Mouse (Mus musculus) hindbrain, embryonic 13.5 days (tissue): Measurements from ENCODE around the gene Wwc2. TPM values are rescaled to one million over a fixed set of nuclear protein-coding genes. Genes with fewer than 3 reads are reported as not detected.

Experiments
- ATAC-seq: fragments of 200-750 bp; cut with Nextera tagmentation; 2 replicates; pipeline ENCODE4 v1.8.0; 2017; ENCODE audit warnings: moderate TSS enrichment; ENCODE audit not compliant: low FRiP score
- H3K27ac ChIP-seq: fragments of 300-500 bp; sonication (generic); 2 replicates; pipeline ENCODE4 v1.5.1; 2015; ENCODE audit warnings: inconsistent platforms, mild to moderate bottlenecking, moderate library complexity
- H3K27me3 ChIP-seq: fragments of 300-500 bp; sonication (generic); 2 replicates; pipeline ENCODE4 v1.6.1; 2015; ENCODE audit warnings: mild to moderate bottlenecking, inconsistent platforms
- H3K36me3 ChIP-seq: fragments of 300-500 bp; sonication (generic); 2 replicates; pipeline ENCODE4 v1.6.1; 2015; ENCODE audit warnings: mild to moderate bottlenecking, inconsistent platforms
- H3K4me1 ChIP-seq: fragments of 300-500 bp; sonication (generic); replicated peaks from 2 replicates; pipeline ENCODE4 v1.6.1; 2015; ENCODE audit warnings: inconsistent platforms
- H3K4me2 ChIP-seq: fragments of 300-500 bp; sonication (generic); 2 replicates; pipeline ENCODE4 v1.6.1; 2015; ENCODE audit warnings: inconsistent platforms, mild to moderate bottlenecking, moderate library complexity
- H3K4me3 ChIP-seq: fragments of 300-500 bp; sonication (generic); 2 replicates; pipeline ENCODE4 v1.5.1; 2015; ENCODE audit warnings: mild to moderate bottlenecking, inconsistent platforms
- H3K9ac ChIP-seq: fragments of 300-500 bp; sonication (generic); 2 replicates; pipeline ENCODE4 v1.6.1; 2015; ENCODE audit warnings: mild to moderate bottlenecking, inconsistent platforms
- H3K9me3 ChIP-seq: fragments of 300-500 bp; sonication (generic); 2 replicates; pipeline ENCODE4 v1.6.1; 2016; ENCODE audit warnings: inconsistent platforms
- WGBS: fragments of 180-500 bp; shearing (Covaris S2); methylation state at CpG from one replicate; pipeline ENCODE4 v1.1.7; 2015; 5-methylcytosine and 5-hydroxymethylcytosine counted together
- polyA plus RNA-seq: library from polyadenylated mRNA; unstranded; fragments of >200 nt; fragmentation: Nextera tagmentation; extraction: Ambion mirVana; gene quantifications from 2 replicates; pipeline ENCODE4 v1.2.1, GENCODE M21; 2015

Wwc2 gene
- polyA plus RNA-seq: 5.4 and 6.0 TPM in 2 replicates

DNA sequence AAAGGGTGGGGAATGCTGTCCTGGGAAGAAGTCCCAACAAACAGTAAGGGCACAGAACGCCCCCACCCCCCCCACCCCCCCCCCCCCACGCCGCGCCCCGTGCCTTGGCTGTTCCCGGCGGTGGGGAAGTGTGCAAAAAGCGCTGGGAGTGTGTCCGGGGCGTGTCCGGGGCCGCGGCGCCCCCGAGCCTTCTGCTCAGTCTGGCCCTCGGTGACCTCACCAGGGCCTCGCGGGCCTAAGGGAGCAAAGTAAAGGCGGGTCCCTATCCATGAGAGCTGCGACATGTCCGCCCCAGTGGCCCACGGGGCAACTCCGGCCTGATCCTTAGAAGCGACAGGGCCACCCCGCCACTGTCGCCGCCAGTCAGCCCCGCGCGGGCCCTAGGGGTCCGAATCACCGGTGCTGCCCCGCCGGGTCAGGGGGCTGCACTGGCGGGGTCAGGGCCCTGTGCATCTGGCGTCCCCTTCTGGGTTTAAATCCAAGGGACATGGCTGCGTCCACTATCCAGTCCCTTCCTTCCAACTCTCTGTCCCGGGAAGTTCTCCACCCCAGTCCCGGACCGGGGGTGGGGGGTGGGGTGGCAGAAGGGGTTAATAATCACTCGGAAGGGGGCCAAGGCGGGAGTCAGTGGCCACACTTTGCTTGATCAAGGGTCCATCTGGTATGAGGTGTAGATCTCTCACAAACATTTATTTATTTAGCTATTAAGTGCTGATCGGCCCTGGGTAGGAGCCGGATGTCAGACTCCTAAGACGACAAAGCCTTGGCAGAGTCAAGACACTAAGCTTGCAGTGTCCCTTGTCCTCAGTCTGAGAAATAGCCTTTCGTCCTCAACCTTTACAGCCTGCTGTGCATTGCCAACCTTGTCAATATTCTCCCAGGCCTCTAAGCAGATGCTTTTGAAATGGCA, at the start of gene Wwc2:
Gene Wwc2, minus strand, starts transcription at position 14 of the 910 bp plus-strand sequence.
- Histone ChIP-seq H3K27ac (peak within 1 kb of the TSS; percentile 88), H3K27me3 (peaks cover 3% of the 10 kb centered on the region; the same call in 1 of the 2 replicates), H3K9ac (peak within 1 kb of the TSS; percentile 88), H3K36me3 (no peaks in the 10 kb centered on the region), H3K4me1 (peaks cover 42% of the 10 kb centered on the region), H3K9me3 (no peaks in the 10 kb centered on the region), H3K4me2 (peak within 1 kb of the TSS; percentile 87), H3K4me3 (peak within 1 kb of the TSS; percentile 81)
- ATAC-seq: peak; percentile 65
- under 1% methylated on average over 39 of the region's 46 CpGs for WGBS

- no peak overlapping the region for H3K27ac ChIP-seq
- H3K27me3 ChIP-seq: no peaks in the 10 kb centered on the region
- peaks cover 5% of the 10 kb centered on the region; the same call in 1 of the 2 replicates for H3K4me1 ChIP-seq
- no peak overlapping the region for H3K9ac ChIP-seq
- no peaks in the 10 kb centered on the region for H3K36me3 ChIP-seq
- H3K9me3 ChIP-seq: no peaks in the 10 kb centered on the region
- no peak for ATAC-seq
- H3K4me3 ChIP-seq: no peak overlapping the region
- WGBS: 72% methylated on average over 7 of the region's 7 CpGs
- no peak overlapping the region for H3K4me2 ChIP-seq
These were observed 47.7 kb upstream of the Wwc2 start for GRCm38 (mm10) chr8:48038261-48038934.

DNA sequence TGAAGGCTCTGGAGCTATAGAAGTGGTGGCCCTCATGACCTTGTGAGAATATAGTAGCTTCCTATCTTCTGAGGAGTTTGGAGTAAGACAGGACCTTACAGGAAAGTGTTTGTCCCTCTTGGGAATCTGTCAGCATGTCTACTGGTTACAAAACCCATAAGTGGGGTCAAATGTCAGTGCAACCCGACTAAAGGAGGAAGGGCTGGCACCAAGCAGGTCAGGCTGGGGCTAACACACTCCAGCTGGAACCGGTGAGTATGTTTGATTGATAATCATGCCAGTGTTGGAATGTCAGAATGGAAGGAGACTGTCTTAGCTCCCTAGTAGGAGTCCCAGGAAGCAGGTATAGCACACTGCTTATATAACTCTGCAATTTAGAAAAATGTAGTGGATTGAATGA, 41.3 kb upstream of the Wwc2 start:
- no peak for ATAC-seq
- no peaks in the 10 kb centered on the region for H3K36me3 ChIP-seq
- 58% methylated on average over 2 of the region's 2 CpGs for WGBS
- no peak overlapping the region for H3K4me2 ChIP-seq
- H3K27me3 ChIP-seq: no peaks in the 10 kb centered on the region
- no peaks in the 10 kb centered on the region for H3K9me3 ChIP-seq
- no peak overlapping the region for H3K9ac ChIP-seq
- H3K4me3 ChIP-seq: no peak overlapping the region
- H3K4me1 ChIP-seq: no peaks in the 10 kb centered on the region
- H3K27ac ChIP-seq: no peak overlapping the region

DNA sequence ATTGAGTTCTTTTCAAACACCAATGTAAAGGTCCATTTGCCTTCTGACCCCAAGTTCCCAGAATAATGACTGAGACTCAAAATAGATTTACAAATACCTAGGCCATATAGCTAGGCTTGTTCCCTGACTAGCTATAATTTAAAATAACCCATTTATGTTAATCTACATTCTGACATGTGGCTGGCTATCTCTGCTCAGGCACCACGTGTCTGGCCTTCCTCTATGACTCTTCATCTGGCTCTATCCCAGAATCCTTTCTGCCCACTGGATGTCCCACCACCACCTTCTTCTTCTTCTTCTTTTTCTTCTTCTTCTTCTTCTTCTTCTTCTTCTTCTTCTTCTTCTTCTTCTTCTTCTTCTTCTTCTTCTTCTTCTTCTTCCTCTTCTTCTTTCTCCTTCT, 39.9 kb upstream of the Wwc2 start:
- Histone ChIP-seq H3K4me3 (no peak overlapping the region), H3K9me3 (no peaks in the 10 kb centered on the region), H3K4me2 (no peak overlapping the region), H3K27ac (no peak overlapping the region), H3K9ac (no peak overlapping the region), H3K36me3 (no peaks in the 10 kb centered on the region), H3K27me3 (no peaks in the 10 kb centered on the region), H3K4me1 (no peaks in the 10 kb centered on the region)
- 74% methylated on average over 1 of the region's 1 CpGs for WGBS
- ATAC-seq: no peak

- Histone ChIP-seq H3K36me3 (no peaks in the 10 kb centered on the region), H3K9me3 (no peaks in the 10 kb centered on the region; the same call in 1 of the 2 replicates), H3K4me3 (no peak overlapping the region), H3K27me3 (no peaks in the 10 kb centered on the region), H3K27ac (no peak overlapping the region), H3K9ac (no peak overlapping the region), H3K4me1 (no peaks in the 10 kb centered on the region), H3K4me2 (no peak overlapping the region)
- ATAC-seq: no peak
- 66% methylated on average over 11 of the region's 11 CpGs for WGBS
These were observed 36.1 kb upstream of the Wwc2 start for GRCm38 (mm10) chr8:48026796-48027195.

- H3K27me3 ChIP-seq: no peaks in the 10 kb centered on the region
- WGBS: 73% methylated on average over 8 of the region's 8 CpGs
- H3K4me1 ChIP-seq: no peaks in the 10 kb centered on the region
- ATAC-seq: no peak
- H3K9me3 ChIP-seq: no peaks in the 10 kb centered on the region; the same call in 1 of the 2 replicates
- no peak overlapping the region for H3K9ac ChIP-seq
- H3K4me2 ChIP-seq: no peak overlapping the region
- no peak overlapping the region for H3K27ac ChIP-seq
- H3K4me3 ChIP-seq: no peak overlapping the region
- no peaks in the 10 kb centered on the region for H3K36me3 ChIP-seq
These were observed 32.5 kb upstream of the Wwc2 start for GRCm38 (mm10) chr8:48023206-48023605.

- Histone ChIP-seq H3K4me3 (no peak overlapping the region), H3K4me2 (no peak overlapping the region), H3K27me3 (no peaks in the 10 kb centered on the region), H3K9ac (no peak overlapping the region), H3K4me1 (no peaks in the 10 kb centered on the region), H3K36me3 (no peaks in the 10 kb centered on the region), H3K27ac (no peak overlapping the region), H3K9me3 (no peaks in the 10 kb centered on the region; the same call in 1 of the 2 replicates)
- 82% methylated on average over 2 of the region's 2 CpGs for WGBS
- ATAC-seq: no peak
These were observed 29.0 kb upstream of the Wwc2 start for GRCm38 (mm10) chr8:48019737-48020136.

DNA sequence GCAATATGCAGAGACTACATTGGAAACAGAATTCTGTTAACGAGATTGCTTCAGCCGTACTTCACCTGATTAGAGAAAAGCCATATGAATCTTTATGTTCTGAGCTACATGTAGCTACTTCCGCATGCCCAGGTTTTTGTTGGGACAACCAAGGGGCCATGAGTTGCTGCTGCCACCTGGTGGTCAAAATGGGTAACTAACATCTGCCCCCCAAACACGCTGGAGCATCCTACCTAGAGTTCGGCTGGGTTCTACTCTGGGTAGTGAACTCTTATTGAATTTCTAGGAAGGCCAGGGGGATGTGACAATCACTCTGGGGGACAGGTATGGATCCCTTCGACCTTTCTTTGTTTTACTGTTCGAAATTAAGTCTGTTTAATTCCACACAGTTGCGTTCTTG, 25.8 kb upstream of the Wwc2 start:
- WGBS: 29% methylated on average over 8 of the region's 8 CpGs
- H3K27me3 ChIP-seq: no peaks in the 10 kb centered on the region
- ATAC-seq: no peak
- no peak overlapping the region for H3K4me3 ChIP-seq
- no peak overlapping the region for H3K9ac ChIP-seq
- no peaks in the 10 kb centered on the region for H3K9me3 ChIP-seq
- no peaks in the 10 kb centered on the region for H3K36me3 ChIP-seq
- no peak overlapping the region for H3K27ac ChIP-seq
- no peak overlapping the region for H3K4me2 ChIP-seq
- H3K4me1 ChIP-seq: no peaks in the 10 kb centered on the region

DNA sequence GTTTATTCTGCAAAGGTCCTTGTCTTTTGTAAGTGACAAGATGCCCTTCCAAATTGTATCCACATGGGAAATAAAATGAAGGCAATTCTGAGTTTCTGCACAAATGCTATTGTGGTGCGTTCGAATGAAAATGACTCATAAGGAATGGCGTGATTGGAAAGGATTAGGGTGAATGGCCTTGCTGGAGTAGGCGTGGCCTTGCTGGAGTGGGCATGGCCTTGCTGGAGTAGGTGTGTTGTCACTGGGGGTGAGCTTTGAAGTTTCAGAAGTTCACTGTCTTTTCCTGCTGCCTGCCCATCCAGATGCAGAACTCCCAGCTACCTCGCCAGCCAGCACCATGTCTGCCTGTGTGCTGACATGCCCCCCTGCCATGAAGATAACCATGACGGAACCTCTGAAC, 23.7 kb upstream of the Wwc2 start:
- H3K4me2 ChIP-seq: no peak overlapping the region
- no peak overlapping the region for H3K4me3 ChIP-seq
- H3K9me3 ChIP-seq: no peaks in the 10 kb centered on the region
- ATAC-seq: no peak
- no peak overlapping the region for H3K27ac ChIP-seq
- no peaks in the 10 kb centered on the region for H3K36me3 ChIP-seq
- 87% methylated on average over 6 of the region's 6 CpGs for WGBS
- no peaks in the 10 kb centered on the region for H3K27me3 ChIP-seq
- no peaks in the 10 kb centered on the region for H3K4me1 ChIP-seq
- H3K9ac ChIP-seq: no peak overlapping the region

- Histone ChIP-seq H3K9ac (no peak overlapping the region), H3K4me2 (no peak overlapping the region), H3K9me3 (no peaks in the 10 kb centered on the region), H3K4me1 (no peaks in the 10 kb centered on the region), H3K4me3 (no peak overlapping the region), H3K36me3 (no peaks in the 10 kb centered on the region), H3K27ac (no peak overlapping the region), H3K27me3 (no peaks in the 10 kb centered on the region)
- ATAC-seq: no peak
- WGBS: 95% methylated on average over 9 of the region's 9 CpGs
These were observed 22.6 kb upstream of the Wwc2 start for GRCm38 (mm10) chr8:48013281-48013680.

- H3K9ac ChIP-seq: no peak overlapping the region
- H3K27ac ChIP-seq: no peak overlapping the region
- 85% methylated on average over 10 of the region's 10 CpGs for WGBS
- no peaks in the 10 kb centered on the region for H3K4me1 ChIP-seq
- no peaks in the 10 kb centered on the region for H3K9me3 ChIP-seq
- no peak overlapping the region for H3K4me3 ChIP-seq
- no peaks in the 10 kb centered on the region for H3K27me3 ChIP-seq
- ATAC-seq: no peak
- H3K4me2 ChIP-seq: no peak overlapping the region
- H3K36me3 ChIP-seq: no peaks in the 10 kb centered on the region
These were observed 21.1 kb upstream of the Wwc2 start for GRCm38 (mm10) chr8:48011871-48012270.

DNA sequence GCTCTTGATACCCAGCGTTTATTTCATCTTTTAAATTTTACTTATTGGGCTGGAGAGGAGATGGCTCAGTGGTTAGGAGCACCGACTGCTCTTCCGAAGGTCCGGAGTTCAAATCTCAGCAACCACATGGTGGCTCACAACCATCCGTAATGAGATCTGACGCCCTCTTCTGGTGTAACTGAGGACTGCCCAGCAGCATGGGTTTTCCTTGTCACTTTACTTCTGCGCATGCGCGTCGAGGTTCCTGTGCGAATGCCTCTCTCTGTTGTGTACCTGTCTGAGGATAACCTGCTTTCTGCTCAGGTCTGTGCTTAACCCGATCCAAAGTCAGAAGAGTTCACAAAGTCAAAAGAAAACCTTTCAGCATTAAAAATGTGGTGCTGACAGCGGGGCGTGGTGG, 20.3 kb upstream of the Wwc2 start:
- no peak overlapping the region for H3K4me3 ChIP-seq
- no peak overlapping the region for H3K9ac ChIP-seq
- H3K4me1 ChIP-seq: no peaks in the 10 kb centered on the region
- H3K9me3 ChIP-seq: no peaks in the 10 kb centered on the region
- no peaks in the 10 kb centered on the region for H3K36me3 ChIP-seq
- WGBS: 82% methylated on average over 14 of the region's 14 CpGs
- ATAC-seq: no peak
- H3K27me3 ChIP-seq: no peaks in the 10 kb centered on the region
- H3K4me2 ChIP-seq: no peak overlapping the region
- H3K27ac ChIP-seq: no peak overlapping the region
